Mouse (Mus musculus) cerebellum, adult 11-12 months (tissue): Measurements from ENCODE around the gene Nkap.

ENCODE experiments used
- DNase-seq: peaks from one replicate; pipeline ENCODE4 v3.0.0; 2022

Nkap gene

DNA sequence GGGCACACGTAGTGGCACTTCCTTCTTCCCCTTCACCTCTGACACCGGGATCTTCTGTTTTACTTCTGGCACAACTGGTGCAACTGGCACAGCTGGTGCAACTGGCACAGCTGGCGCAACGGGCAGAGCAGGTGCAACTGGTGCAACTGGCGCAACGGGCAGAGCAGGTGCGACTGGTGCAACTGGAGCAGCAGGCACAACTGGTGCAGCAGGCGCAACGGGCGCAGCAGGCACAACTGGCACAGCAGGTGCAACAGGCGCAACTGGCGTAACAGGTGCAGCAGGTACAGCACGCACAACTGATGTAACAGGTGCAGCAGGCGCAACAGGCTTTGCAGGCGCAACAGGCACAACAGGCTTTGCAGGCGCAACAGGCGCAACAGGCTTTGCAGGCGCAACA lies 36.5 kb downstream of the Nkap start:
- no peak for DNase-seq

DNA sequence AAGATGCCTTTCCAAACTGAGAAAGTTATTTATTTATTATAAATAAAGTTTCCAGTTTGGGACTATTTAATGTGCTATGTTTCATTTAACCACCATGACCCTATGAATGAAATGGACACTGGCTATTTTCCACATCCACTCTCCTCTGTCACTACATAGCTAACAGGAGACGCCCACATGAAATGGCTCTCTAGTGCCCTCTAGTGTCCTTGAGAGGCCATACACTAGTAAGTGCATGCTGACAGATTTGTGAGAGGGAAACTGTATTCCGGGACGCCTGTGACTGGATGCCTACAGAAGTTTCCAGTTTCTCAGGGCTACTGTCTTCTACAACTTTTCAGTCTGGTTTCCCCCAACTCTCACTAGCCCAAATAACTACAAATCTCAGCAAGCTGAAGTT lies 40.5 kb downstream of the Nkap start:
- DNase-seq, result no peak

DNA sequence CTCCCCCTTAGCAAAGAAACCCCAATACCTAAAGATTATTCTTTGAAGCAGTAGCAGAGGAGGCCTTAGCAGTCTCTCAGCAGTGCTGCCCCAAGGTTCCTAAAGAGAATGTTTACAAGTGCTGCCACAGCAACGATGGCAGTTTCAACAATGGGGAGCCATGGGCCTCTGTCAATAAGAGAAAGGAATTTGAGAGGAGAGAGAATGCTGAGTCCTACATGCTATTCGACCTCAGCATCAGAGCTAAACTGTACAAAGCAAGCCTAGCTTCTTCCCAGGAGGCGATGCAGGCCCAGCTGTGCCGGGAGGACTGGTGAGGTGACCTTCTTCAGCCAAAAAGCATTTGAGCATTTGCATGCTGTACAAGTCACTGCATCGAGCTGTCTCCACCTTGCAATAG lies 42.1 kb downstream of the Nkap start, which contains the start of gene Akap14:
Gene Akap14, minus strand, starts transcription at position 101 of the 400 bp plus-strand sequence.
- no peak for DNase-seq

DNA sequence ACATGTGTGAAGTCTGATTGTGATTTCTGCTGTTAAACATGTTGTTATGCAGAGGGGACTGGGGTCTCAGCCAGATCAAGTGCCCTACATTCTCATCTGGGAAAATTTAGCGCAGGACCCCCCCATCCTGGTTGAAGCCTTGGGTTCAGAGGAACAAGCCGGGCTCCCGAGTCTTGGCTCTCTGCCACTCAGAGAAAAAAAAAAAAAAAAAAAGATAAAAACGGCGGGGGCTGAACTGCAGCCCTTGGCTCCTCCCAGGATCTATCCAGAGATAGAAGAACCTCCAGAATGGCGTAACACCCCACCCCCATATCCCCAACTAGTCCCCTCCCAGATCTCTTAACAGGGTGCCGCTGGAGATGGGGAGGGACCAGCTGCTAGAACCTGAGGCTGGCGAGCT lies 57.8 kb downstream of the Nkap start:
- DNase-seq, result peak; percentile 9

DNA sequence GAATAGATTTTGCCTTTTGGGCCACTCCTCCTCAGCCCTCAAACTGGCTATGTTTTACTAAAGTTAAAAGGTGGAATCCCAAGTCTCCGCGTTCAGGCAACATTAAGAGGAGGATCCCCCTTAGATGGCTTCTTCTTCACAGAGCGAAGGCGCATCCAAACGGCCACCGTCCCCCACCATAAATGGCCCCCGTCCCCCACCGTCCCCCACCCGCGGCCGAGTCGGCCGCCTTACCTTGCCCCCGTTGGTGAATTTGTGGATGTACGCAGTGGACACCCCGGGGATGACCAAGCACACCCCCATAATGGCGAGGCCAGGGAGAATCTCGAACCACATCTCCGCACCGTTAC lies 64.1 kb downstream of the Nkap start:
- no peak for DNase-seq

DNA sequence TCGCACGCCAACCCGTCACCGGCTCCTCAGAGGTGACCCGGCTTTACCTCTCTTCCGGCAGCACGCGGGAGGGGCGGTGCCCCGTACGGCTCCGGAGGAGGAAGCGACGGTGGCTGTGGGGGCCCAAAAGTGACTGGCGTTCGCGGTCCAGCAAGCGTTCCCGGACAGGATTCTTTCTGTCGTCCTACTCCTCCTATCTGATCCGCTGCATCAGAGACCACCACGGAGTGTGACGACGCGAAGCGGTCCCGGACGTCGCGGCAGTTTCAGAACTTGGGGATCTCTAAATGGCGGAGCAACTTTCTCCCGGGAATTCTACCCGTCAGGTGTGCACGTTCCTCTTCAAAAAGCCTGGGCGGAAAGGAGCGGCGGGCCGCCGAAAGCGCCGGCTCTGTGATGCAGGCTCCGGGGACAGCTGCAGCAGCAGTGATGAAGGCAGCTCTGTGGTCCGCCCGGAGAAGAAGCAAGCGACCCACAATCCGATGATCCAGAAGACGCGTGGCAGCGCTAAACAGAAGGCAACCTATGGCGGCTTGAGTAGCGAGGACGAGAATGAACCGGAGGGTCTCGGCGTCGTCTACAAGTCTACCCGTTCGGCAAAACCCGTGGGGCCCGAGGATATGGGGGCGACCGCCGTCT lies 64.6 kb downstream of the Nkap start, which contains the start of the genes Ndufa1 and Rnf113a1:
Gene Ndufa1, minus strand, starts transcription at position 59 of the 639 bp plus-strand sequence.
Gene Rnf113a1, plus strand, starts transcription at position 141 of the 639 bp plus-strand sequence.
- DNase-seq, result peak; percentile 84

DNA sequence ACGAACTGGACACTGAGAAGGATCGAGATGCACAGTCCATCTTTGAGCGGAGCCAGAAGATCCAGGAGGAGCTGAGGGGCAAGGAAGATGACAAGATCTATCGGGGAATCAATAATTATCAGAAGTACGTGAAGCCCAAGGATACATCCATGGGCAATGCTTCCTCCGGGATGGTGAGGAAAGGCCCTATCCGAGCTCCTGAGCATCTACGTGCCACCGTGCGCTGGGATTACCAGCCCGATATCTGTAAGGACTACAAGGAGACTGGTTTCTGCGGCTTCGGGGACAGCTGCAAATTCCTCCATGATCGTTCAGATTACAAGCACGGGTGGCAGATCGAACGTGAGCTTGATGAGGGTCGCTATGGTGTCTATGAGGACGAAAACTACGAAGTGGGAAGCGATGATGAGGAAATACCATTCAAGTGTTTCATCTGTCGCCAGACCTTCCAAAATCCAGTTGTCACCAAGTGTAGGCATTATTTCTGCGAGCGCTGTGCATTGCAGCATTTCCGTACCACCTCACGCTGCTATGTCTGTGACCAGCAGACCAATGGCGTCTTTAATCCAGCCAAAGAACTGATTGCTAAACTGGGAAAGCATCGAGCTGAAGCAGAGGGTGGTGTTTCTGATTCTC lies 65.3 kb downstream of the Nkap start:
- peak; percentile 7 for DNase-seq

DNA sequence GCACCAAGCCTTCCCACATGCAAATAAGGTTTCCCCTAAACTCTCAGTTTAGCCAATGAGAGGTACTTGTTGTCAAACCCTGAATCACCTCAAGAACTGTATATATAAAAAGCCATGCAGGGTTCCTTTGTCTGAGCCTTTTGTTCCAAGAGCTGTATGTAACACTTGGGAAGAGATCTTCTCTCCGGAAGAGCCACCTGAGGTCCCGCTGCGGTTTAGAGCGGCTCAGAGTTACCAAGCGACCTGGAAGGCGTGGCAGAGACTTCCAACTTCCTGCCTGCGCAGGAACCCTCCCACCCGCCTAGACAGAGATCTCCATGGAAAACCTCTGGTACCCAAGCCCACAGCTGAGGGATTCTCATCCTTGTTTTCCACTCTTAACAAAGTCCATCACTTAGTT lies 72.1 kb downstream of the Nkap start:
- DNase-seq, result no peak
